Mouse (Mus musculus): Measurements from ENCODE around the gene Ip6k3.

Ip6k3 gene

DNA sequence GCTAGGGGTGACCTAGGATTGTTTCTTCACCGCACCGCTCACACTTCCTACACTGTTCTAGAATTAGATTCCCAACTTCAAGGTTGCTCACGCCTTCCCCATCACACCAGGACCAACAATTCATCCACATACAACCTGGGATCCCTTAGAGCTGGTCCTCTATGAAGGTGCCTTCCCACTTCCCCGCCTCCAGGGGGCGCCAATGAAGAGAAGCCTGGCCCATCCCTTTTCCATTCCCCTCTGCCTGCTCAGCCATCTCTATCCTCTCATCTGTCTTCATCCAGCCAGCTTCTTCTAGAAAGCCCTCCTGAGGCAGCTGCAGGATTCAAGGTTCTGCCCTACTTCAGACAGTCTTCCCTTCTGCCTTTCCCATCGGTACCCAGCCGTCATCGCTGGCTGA lies 16.2 kb downstream of the Ip6k3 start:
- no peak for DNase-seq

DNA sequence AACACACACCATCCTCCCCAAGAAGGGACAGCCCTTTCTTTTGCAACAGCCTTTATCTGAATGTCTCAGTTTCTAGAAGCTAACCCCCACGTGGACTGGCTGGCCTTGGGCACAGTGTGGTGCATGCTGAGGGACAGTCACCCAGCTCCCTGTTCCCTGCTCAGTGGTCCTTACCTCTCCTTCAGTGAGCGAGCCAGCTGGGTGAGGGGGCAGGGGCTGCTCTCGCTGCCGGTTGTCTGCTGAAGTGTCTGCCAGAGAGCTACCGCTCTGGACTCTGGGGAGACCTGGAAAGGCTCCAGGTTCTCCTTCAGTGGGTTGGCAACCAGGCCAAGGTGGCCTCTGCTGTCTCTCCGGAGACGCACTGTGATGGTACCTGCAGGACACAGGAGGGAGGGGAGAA lies 16.7 kb downstream of the Ip6k3 start:
- no peak for DNase-seq

DNA sequence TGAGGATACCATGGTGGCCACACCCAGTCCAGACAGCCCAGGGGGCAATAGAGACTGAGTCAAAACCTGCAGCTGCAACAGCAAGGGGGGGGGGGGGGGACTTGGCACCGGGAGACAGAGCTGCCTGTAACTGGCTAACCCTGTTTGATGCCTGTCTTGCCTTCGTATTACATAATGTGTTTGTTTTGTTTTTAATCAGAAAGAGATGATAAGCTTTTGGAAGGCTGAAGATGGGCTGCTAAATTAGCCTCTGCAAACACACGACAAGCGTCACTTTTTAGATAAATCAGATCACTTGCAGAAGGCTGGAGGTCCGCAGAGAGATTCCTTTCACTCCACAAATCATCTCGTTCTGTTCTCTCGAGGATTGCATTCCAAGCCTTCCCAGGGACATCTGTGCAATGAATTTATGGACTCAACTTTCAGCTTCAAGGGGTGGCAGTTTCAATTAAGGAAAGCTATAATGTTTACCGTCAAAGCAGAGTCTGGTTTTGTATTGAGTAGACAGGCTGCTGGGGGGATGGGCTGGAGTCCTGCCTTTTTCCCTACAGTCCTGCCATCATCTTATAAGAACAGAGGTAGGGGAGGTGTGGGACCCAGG lies 21.2 kb downstream of the Ip6k3 start:
- no peak for DNase-seq

DNA sequence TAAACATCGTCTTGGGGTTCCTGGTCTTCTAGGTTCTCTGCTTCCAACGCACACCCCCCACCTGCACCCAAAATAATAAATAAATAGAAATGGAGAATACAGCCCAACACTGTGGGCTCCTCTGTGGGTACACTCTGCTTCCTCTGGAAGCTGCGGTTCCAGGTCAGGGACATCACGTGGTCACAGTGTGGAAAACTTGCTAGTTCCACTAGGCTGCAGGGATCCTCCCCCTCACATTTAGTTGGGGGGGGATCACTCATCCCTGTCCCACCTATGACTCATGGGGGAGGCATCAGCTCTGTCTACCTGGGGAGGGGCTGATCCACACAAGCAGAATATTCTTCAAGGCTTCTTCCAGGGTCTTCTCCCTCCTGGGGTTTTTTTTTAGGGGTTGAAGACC lies 23.4 kb downstream of the Ip6k3 start:
- no peak for DNase-seq

DNA sequence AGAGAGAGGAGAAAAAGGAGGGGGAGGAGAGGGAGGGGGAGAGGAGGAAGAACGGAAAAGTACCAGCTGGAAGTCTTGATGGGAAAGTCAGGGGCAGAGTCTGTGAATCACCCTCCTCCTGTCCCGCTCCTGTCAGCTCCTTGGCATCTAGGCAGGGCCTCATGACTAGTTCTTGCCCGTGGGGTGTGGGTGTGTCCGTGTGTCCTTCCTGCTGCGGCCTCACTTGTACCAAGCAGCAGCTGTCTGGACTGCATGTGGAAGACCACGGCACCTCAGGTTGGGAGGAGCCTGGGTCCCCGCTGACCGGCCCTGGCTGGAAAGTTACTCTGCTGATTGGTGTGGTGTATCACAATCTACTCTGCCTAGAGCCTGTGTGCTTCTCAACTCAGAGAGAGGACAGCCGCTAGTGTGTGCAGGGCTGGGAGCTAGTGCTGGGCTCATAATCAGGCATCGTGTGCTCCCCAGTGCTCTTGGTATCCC lies 25.6 kb downstream of the Ip6k3 start:
- no peak for DNase-seq

DNA sequence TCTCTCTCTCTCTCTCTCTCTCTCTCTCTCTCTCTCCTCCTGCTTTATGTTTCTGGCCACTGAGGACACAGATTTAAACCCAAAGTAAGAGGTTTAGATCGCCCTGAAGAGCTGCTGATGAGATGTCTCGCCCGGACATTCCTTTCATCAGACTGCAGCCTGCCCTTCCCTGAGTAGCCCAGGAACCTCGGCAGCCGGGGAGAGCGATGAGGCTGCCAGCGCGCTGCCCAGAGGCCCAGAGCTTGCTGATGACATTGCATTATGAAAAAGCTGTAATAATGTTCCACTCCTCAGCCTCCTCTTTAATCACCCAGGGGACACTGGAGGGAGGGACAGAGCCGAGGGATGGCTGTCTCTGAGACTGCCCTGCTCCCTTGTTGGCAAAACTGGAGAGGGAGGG lies 27.3 kb downstream of the Ip6k3 start:
- DNase-seq: no peak

DNA sequence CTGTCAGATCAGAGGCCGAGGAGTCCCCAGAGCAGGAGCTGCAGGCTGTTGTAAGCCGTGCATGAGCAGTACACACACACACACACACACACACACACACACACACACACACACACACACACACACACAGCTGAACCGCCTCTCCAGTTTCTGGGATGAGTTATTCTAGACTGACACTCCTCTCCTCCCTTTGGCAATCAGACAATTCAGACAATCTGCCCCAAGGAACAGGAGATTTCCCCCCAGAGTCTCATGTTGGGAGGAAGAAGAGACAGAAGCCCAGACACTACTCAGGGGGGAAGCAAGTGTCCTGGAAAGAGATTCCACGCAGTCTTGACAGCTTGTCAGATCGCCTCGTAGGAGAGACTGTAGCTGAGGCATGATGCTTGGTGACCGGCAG lies 28.3 kb downstream of the Ip6k3 start:
- no peak for DNase-seq

DNA sequence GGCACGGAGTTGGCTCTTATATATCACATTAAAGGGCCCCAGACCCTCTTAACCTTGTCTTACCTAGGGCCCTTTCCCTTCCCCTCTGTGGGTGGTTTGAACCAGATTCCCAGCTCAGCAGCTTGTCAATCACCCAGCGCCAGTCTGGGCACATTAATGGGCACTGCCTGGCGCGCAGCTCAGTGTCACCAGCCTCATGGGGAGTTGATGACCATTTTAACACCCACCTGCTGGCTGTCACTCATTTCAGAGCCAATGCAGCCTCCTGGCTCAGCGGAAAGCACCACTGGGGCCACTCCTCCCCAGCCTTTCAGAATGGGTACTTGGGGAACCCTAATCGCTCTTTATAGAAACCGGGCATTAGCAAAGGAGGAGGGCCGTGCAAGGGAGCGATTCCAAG lies 29.2 kb downstream of the Ip6k3 start:
- no peak for DNase-seq

DNA sequence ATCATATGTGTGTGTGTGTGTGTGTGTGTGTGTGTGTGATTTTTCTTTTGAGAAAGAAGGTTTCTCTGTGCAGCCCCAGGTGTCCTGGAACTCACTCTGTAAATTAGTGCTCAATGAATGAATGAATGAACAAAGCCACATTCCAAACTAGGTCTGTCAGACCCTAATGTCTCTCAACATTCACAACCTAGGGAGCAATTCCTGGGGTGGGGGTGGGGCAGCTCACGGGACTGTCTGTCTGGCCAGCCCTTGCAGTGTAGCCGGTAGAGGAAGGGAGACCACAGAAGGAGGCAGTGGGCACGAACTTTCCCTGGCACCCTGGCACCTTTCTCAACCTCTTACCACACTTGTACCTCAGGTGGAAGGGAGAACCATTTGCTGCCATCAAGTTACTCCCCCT lies 32.9 kb downstream of the Ip6k3 start:
- no peak for DNase-seq

DNA sequence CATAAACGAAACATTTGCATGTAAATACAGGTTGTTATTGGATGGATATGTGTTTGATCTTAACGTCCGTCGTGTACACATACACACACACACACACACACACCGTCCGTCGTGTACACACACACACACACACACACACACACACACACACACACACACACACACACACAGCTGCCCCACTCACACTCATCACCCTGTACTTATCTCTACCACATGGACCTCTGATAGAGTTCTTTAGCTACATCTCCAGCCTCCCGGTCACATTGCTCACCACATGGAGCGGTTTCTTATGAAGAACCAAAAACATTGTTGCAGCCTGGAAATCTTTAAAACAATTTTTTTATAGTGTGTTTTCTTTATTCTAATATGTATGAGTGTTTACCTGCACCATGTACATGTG lies 33.4 kb downstream of the Ip6k3 start:
- DNase-seq: no peak

DNA sequence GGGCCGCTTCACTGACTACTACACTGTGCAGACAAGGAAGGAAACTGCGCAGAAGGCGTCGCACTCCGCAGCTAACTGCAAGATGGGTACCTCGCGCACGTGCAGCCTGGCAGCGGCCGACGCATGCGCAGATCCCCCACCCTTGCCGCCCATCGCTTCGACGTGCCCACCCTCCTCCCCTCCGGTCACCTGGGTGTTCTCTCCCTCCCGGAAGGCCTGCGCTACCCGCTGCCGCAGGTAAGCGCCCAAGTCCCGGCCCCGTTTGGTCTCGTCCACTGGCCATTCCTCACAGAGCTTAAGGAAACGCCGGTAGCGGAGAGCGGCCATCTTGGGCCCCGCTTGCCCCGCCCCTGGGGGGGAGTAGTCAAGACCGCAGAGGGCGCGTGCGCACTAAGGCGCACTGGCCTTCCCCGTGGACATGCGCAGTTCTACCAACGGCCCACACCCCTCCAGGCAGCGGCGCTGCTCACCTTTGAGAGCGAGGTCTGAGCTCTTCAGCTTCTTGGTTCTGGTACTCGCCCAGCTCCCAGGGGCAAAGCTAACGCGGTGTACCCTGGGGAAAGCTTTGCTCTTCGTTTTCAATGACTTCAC lies 33.9 kb downstream of the Ip6k3 start, which contains the start of gene Uqcc2:
Uqcc2 (minus strand) TSS at position 366 of the 591 bp plus-strand sequence.
- DNase-seq: peak; percentile 98

DNA sequence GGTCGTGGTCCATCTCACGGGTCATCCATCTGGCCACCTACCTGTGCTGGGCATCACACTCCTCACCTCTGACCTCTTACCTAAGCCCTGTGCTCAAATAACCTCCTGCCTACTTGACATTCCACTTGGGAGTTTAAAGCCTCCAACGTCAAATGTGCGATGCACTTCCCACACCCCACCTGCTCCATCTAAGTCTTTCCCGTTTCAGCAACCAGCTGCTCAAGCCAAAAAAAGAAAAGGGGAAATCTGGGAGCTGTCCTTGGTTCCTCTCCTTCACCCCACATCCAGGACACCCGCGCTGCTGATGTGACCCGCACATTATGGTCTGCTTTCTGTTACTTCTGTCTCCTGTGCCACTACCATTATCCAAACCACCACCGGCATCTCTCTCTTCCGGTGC lies 35.4 kb downstream of the Ip6k3 start:
- DNase-seq: no peak

DNA sequence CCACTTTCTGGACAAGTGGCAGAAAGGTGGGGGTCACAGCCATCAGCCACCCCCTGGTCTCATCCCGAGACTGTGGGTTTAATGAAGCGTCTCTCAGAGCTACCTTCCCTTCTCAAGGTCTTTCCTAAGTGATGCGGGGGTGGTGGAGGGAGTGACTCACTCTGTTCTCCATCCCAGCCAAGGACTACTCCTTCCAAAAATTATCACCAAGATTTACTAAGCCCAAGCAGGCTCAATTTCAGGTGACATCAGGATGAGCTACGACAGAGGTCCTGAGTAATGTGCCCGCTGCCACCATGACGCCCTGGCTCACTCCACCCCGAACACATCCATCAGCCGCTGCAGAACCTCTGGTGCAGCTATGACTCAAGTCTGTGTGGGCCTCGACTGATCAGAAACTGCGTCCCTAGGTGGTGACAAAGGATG lies 36.3 kb downstream of the Ip6k3 start:
- DNase-seq: no peak

DNA sequence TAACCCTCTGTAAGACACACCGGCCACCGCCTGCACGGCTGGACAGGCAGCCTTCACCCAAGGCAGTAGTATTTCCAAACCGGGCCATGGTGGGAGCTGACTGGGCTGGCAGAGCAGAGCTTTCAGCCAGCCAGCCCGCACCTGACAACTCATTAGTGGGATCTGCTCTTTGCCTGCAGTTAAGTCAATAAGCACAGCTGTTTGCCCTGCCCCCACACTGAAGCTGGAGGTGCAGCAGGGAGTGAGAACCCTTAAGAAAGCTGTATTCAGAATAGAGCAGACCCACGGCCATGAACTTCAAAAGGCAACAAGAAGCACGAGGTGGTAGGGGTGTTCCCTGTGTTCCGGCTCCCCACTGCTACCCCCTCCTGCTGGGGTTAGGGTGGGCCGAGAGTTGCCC lies 37.3 kb downstream of the Ip6k3 start:
- peak; percentile 34 for DNase-seq

DNA sequence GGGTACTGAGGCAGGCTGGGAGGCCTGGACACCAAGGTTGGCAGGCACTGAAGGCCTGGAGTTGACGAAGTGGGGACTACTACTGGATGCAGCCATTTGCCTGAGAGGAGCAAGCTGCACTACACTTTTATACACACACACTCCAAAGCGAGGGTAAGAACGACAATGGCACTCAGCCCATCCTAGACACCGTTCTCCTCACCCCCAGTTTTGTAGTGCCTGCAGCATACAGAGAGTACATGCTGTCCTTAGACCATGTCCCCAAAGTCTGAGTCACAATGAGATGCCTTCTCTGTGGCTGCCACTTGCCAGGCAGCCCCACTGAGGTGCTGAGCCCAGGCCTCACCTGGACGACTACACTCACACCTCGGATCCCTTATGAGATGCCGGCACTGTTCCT lies 37.8 kb downstream of the Ip6k3 start:
- DNase-seq: peak; percentile 29

DNA sequence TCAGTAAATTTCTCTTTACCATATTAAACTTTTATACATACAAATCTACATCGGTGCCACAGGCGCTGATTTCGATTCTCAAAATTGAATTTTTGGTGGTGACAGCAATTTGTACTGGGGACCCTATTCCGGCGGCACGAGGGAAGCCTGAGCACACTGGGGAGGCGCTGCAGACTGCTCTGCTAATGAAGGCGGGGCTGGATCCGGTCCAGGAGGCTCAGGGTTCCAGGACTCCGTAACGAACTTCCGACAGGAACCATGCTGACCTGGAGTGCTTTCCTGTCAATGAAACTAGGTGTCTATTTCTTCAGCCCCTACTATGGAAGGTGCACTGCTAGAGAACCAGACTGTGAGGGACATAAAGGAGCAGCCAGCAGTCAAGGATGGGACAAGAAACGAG lies 38.3 kb downstream of the Ip6k3 start:
- DNase-seq: peak; percentile 48

DNA sequence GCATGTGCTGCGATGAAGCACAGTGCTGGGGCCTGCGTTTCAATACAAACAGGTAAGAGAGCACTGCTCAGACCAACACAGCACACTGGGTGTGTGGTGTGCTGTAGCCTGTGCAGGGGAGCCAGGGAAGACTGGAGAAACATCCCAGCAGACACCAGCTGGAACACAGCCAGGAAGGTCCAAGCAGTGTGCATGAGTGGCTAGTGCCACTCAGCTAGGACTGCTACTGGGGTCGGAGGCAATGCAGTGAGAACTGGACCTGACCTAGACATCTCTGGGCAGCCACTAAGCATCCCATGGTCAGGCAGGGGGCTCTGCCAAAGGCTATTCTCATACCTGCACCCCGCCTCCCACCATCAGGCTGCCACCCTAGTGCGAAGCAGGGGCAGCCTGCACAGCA lies 39.4 kb downstream of the Ip6k3 start:
- peak; percentile 42 for DNase-seq

DNA sequence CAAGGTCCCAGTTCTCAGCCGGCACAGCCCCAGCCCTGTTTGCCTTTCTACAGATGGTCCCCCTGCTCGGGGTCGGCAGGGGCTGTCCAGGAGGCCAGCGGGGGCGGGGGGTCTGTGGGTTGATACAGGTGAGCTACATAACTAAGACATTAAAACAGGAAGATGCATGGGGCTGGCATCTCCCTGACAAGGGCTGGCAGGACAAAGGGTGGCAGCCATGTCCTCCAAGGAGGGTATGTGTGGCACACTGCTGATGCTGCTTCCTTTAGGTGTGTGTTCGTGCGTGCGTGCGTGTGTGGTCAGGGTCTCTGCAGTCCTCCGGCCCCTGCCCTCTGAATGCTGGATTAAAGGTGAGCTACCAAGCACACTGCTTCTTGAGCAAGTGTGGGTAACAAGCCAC lies 40.6 kb downstream of the Ip6k3 start:
- DNase-seq: peak; percentile 29

DNA sequence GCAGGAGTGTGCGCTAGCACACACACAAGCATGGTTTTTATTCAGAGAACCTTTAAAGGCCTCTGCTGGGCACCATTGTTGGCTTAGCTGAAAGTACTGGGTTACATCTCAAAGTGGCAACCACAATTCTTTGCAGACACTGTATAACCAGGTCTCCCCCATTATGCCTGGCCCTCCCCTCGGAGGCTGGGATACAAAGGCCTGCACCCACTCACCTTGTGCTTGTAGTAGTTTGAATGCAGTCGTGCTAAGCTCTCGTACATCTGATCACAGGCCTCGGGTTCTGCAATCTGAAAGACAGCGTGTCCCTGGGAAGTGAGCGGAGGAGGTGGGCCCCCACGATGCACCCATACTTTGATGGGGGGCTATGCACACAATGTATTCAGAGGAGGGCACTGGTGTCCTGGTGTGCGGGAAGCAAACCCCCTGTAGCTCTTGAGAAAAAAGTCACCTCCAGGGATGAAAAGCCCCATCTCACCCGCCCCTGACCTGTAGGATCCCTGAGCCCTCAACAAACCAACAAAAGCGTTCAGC lies 41.9 kb downstream of the Ip6k3 start:
- peak; percentile 43 for DNase-seq

DNA sequence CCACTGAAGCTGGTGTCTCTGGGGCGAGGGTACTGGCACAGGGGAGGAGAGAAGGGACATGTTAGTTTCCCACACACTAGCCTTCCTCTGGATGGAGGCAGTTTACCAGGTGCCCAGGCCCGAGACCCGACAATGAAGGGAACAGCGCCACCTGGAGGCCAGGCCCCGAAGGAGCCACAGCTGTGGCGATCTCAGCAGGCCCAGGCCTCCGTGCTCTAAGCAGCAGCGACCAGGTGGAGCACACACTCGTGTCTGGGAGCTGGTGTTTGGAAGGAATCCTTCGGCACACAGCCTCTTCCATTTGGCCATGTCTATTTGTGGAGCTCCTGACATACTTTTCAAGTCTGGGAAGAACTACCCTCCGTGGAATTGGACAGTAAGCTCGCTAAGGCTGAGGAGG lies 42.4 kb downstream of the Ip6k3 start:
- peak; percentile 77 for DNase-seq

DNA sequence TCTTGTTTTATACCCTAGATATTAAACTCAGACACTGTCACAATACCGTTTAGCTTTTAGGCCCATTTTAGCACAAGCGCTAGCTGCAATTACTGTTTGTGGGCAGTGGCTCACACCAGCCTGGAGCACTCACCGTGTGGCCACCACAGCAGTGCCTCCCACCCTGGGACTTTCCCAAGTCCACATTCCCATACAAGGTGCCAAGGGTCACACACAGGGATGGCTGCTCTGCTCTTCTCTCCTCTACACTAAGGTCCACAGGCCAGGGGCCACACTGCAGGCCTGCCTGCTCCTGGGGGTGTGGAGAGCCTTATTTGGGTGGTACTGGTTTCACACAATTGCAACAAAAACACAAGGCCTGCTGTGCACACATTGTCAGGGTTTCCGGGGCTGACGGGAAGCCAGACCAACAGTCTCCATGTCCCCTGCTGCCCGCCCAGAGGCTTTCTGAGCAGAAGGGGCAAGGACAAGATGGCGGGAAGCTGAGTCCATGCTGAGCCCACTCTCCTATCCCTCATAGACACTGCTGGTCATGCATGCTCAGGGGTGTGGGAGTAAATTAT lies 43.7 kb downstream of the Ip6k3 start:
- peak; percentile 47 for DNase-seq

DNA sequence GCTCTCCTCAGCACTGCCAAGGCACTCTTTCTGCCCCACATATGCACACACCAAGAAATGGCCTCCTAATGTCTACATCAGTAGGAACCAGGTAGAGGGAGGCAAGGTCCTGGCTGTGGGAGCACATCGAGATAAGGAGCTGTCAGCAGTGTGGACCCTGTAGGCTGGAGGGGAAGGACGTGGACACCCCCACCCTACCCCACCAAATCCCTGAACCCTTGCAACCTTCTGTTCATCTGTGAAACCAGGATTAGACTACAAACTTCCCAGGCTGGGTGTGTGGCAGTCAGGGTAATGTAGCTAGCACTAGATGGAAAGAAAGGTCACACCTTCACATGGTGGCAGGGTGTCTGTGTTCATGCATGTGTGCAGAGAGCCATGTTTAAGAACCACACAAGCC lies 44.5 kb downstream of the Ip6k3 start:
- DNase-seq: no peak

DNA sequence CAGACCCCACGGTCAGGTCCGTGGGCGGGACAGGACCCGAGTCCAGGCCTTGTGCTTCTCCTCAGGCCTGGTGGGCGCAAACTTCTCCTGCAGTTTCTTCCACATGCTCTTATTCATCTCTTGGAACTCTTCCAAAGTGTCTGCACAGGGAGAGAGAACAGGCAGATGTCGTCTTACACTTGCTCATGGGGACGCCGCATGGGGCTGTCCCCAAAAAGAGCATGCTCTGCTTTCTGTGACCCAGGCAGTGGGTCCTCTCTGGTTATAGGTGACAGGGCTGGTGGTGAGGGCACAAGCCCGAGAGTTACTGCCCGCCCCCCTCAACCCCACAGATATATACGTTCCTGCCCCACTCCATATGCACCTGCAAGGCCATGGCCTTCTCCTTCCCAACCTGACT lies 44.9 kb downstream of the Ip6k3 start:
- DNase-seq: peak; percentile 57

DNA sequence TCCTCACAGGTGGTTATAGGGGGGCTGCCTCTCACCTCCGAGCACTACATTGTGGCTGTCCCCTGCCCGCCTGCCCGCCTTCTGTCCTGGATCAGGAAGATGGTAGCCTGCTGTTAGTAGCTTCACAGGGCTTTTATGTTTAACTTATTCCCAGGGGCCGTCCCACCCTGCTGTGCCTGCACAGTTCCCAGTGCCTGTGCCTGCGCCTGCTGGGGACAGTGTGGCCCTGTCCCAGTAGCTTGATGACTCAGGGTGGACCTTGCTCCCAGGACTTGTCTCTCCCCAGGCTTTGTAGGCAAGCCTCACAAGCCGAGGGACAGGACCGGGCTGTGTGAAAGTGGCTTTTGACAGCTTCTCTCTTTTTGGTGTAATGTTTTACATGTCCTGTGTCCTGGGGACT lies 45.8 kb downstream of the Ip6k3 start:
- DNase-seq: peak; percentile 59

All from cerebellum, adult 11-12 months (tissue).